Mouse (Mus musculus) left cerebral cortex, postnatal 25 days (tissue): ENCODE data around the gene Fyco1. TPM values are rescaled to one million over a fixed set of nuclear protein-coding genes. Genes with fewer than 3 reads are reported as not detected.
"Not testable (repeated sequence)": the region's sequence is repeated elsewhere in the genome, so short reads cannot be mapped to it uniquely, and the experiment has no call there.

Experiments
- DNase-seq, 2 experiments: peaks; one replicate each; pipeline ENCODE4 v3.0.0; 2022; ENCODE audit warnings: low spot score in 2 of 2, mixed read lengths in 1 of 2
- intact Hi-C: fragments of 180-260 bp; cut with DNase I; formaldehyde crosslinking; loops from one replicate; pipeline ENCODE4 v1.15.1; 2025
- total RNA-seq, 2 experiments: library from RNA; stranded (reverse); gene quantifications; 2 replicates each; pipeline ENCODE4 v1.2.3; 2021

Fyco1 gene
- total RNA-seq, 2 experiments from 2014 or later = 22.0 to 26.8 TPM

DNA sequence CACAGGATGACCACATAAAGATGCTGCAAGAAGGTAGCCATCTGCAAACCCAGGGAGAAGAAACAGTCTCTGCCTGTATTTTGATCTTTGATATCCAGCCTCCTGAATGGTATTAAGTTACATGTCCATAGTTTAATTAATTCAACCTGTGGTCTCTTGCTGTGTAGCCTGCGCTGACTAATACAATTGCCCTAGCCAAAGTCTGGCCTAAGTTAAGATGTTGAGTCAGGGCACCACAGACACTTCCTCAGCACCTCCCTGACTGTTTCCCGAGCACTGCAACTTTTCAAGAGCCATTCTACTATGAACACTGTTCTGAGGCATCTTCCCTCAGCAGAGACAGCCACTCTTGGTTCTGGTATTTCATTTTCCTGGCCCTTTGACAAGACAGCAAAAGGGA lies 33.1 kb downstream of the Fyco1 start:
- intact Hi-C loops = no loop called here
- DNase-seq = no peak

DNA sequence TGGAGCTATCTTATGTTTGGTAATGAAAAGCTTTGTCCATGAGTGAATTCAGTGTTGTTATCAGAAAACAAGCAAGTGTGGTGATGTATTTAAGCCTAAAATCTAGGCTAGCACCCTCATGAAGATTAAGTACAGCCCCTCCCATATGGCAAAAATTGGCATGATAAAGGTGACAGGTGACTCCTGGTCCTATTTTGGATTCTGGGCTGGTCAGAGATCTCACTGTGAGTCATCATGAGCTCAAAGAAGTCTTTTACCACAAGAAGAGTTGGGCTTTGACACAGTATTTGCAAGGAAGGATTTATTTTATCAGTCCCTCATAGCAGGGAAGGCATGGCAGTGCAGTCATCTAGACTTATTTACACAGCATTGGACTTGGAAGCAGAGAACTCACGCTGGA lies 35.7 kb downstream of the Fyco1 start:
- intact Hi-C loops = no loop called here
- DNase-seq = no peak

GRCm38 (mm10) chr9:123815444-123815843 lies 36.3 kb downstream of the Fyco1 start:
- no peak for DNase-seq
- intact Hi-C loops = no loop called here

- intact Hi-C loops = no loop called here
- no peak for DNase-seq
Observed at GRCm38 (mm10) chr9:123814821-123815220, 36.9 kb downstream of the Fyco1 start.

DNA sequence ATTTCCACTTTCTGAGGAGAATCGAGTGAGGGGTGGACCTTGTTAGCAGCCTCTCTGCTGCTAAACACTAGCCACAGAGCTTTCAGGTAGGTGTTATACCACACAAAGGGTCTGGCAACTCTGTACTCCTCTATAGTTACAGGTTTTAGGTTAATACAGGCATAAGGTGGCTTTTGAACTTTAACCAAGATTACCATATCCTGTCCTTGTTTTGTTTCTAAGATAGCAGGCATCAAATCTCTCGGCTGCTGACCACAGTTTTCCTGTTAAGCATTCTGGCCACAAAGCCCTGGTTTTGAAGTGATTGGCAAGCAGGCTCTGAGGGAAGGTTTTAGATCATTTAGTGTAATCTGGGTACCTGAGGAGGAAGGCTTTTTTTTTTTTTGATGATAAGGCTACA lies 37.4 kb downstream of the Fyco1 start:
- intact Hi-C loops = no loop called here
- DNase-seq = no peak

DNA sequence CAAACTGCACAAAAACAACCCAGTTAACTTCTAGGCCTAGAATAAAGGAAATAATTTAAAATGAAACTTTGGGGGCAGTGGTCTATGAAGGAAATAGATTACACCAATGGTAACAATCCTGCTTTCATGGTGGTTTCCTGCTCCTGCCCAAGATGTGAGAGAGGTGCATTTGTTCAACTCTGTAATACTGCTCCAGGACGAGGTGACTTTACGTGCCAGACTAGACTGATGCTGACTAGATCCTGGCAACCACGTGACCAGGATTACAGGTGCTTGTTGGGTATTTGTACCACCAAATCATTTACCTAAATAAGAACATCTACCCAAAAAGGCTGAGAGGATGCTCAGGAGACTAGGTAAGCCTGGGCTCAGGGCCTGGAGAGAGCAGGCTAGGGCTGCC lies 39.9 kb downstream of the Fyco1 start:
- DNase-seq = no peak
- intact Hi-C loops = no loop called here

DNA sequence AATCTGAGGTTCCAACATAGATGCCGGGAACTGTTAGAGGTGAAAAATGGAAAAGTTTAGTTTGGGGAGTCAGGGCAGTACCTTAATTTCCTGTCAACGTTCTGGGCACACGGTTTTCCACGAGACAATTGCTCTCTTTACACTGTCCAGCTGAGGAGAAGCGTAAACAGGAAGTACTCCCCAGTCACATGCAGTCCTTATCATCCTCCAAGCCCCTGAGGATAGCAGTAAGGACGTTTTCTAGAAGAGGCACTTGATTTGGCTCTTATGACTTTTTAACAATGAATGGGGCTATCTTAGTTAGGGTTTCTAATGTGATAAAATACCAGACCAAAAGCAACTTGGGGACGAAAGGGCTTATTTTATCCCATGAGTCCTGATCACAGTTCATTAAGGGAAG lies 43.1 kb downstream of the Fyco1 start:
- intact Hi-C loops = no loop called here

GRCm38 (mm10) chr9:123806267-123806666 lies 45.4 kb downstream of the Fyco1 start, which contains the start of gene Cxcr6:
Gene Cxcr6 (plus strand): TSS chr9:123806475.
- intact Hi-C loops = no loop called here

More for the DNA sequence above, 43.1 kb downstream of the Fyco1 start:
- DNase-seq = no peak

DNA sequence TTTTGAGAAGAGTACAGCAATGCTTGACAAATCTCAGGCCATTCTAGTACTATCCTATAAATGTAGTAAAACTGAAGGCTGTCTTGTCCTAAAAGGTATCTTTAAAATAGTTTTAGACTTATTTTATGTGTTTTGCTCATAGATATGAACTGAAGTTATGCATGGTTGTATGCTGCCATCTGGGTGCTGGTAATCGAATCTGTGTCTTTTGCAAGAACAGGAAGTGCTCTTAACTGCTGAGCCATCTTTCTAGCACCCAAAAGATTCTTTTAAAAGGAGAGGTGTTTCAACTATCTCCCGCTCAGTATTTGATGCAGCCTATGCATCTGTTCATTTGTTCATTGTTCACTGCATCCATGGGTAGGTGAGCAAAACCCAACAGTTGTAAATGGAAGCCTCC lies 46.5 kb downstream of the Fyco1 start:
- intact Hi-C loops = no loop called here
- no peak for DNase-seq

More at GRCm38 (mm10) chr9:123806267-123806666, 45.4 kb downstream of the Fyco1 start, which contains the start of gene Cxcr6:
- DNase-seq = no peak

GRCm38 (mm10) chr9:123802896-123803295 lies 48.8 kb downstream of the Fyco1 start:
- intact Hi-C loops = no loop called here
- DNase-seq = no peak

DNA sequence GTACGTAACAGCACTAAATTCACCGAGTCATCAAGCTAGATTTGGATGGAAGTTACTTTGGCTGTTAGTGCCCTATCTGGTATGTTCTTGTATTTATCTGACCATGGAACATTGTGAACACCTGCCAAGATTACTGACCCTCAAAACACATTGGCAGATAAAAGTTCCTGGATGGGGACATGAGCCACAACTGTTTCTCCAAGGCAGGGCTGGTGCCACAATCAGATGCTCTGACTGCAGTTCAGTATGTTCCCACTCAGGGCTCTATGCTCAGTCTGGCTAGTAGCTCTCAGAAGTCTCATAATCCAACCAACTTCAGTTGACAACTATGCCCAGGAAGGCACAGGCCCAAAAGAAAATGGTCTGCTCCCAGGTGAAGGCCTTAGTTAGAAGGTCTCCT lies 49.3 kb downstream of the Fyco1 start:
- no peak for DNase-seq
- intact Hi-C loops = no loop called here

- DNase-seq = no peak
- intact Hi-C loops = no loop called here
Observed at GRCm38 (mm10) chr9:123801527-123801926, 50.2 kb downstream of the Fyco1 start.

DNA sequence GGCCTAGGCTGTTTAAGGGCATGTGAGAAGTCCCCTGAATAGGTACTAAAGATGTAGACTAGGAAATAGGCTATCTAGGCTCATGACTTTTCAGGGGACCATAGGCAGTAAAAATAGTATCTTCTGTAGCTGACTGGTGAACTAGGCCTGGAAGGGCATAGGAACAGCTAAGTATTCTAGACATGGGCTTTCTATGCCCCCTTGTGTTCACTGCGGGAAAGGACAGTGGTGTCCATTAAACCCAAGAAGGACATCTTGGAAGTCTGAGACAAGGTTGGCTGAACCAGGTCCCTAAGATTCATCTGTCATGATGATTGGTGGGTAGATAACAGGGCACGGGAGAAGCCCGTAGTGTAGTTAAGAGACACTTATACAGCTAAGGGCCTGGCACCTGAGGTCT lies 55.5 kb downstream of the Fyco1 start:
- intact Hi-C loops = loop anchor here (2.0 to 5.0 kb wide), 2 partner anchors 84 to 157 kb away; no protein-coding TSS in a partner anchor
- DNase-seq = peak; percentile 45 to 63

- intact Hi-C loops = no loop called here
- DNase-seq = peak; percentile 16 to 60
Observed at GRCm38 (mm10) chr9:123788855-123789529, 62.7 kb downstream of the Fyco1 start.

DNA sequence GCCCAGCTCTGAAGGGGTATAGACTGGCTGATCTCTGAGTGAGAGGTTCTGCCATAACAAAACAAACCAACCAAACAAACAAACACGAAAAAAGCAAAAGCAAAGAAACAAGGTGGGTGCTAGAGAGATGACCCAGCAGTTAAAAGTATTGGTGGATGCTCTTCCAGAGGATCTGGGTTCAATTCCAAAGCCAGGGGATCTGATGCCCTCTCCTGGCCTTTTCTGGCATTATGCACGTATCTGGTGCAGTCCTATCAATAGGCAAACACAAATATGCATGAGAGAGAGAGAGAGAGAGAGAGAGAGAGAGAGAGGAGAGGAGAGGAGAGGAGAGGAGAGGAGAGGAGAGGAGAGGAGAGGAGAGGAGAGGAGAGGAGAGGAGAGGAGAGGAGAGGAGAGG lies 78.4 kb downstream of the Fyco1 start:
- DNase-seq, intact Hi-C loops: not testable (repeated sequence)

- intact Hi-C loops = no loop called here
- DNase-seq = no peak
Observed at GRCm38 (mm10) chr9:123769532-123769931, 82.2 kb downstream of the Fyco1 start.

- no peak for DNase-seq
- intact Hi-C loops = no loop called here
Observed at GRCm38 (mm10) chr9:123768443-123768842, 83.3 kb downstream of the Fyco1 start.

GRCm38 (mm10) chr9:123766996-123767395 lies 84.7 kb downstream of the Fyco1 start:
- DNase-seq = no peak
- intact Hi-C loops = no loop called here

DNA sequence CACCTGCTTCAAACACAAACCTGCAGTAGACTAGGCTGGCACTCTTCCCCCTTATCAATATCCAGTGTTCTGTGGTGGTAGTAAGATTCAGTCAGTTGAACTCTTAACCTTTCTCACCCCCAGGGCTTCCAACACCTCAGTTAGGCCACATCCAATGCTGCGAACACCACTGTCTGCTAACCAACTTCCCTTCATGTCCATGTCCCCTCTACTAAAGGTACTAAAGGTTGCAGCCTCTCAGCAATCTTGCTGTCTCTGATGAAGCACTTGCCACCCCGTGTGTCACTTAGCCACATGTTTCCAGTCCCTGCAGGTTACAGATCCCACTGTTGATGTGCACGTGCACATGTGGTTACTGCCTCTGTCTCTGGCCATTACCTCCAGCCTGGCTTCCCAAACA lies 87.9 kb downstream of the Fyco1 start:
- DNase-seq = no peak
- intact Hi-C loops = no loop called here

DNA sequence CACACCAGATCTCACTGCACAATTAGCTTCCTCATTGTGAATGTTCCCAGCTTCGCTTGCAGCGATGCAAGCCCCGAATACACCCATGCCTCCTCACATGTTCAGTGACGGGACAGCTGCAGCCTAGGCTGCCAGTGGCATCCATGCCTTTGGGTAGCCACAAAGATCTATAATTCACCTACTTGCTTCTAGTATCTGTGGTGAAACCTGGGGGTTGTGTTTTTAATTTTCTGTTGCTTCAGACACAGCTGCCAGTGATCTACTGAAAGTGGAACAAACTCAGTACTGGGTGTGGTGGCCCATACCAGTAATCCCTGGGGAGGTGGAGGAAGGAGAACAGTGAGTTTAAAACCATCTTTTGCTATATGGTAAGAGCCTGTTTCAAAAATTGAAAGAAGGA lies 88.8 kb downstream of the Fyco1 start:
- no peak for DNase-seq
- intact Hi-C loops = no loop called here

- DNase-seq = no peak
- intact Hi-C loops = no loop called here
Observed at GRCm38 (mm10) chr9:123760806-123761205, 90.9 kb downstream of the Fyco1 start.

GRCm38 (mm10) chr9:123758645-123759044 lies 93.1 kb downstream of the Fyco1 start:
- intact Hi-C loops = no loop called here
- DNase-seq = no peak
